Mouse (Mus musculus) heart, embryonic 12.5 days (tissue): ENCODE measurements at regions not wholly inside any gene's neighbourhood (a gene's known extent, or its start where the extent isn't known, plus 50 kb on each side); places are given as distances from the start of the nearest gene placed in this dataset. TPM values are rescaled to one million over a fixed set of nuclear protein-coding genes. Genes with fewer than 3 reads are reported as not detected.

Experiments
- microRNA-seq: library from miRNA; unstranded; fragments of <30 nt; microRNA quantifications from one replicate; pipeline ENCODE4, GENCODE M21; 2017

Small RNA genes lying in the stretch of these regions (microRNA-seq; reads per million reads assigned to microRNA genes)
- not detected for gene Gm47294
